Mouse (Mus musculus): ENCODE measurements around the gene C1ra.

DNA sequence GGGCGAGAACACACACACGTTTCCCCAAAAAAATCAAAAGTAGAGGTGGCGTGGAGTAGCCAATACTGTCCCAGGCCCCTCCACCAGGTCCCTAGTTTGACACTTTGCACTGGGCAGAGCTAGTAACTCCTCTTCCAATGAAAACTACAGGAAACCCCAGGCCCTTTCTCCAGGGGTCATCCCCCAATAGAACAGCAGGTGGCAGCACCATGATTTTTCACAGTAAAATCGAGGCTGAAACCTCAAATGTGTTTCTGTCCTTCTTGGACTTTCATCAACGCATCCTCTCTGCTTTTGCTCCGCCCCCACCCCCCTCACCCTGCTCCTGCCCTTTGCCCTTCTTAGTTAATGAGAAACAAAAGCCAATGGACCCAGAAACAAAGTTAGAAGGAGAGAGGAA lies 30.6 kb upstream of the C1ra start:
- TF ChIP-seq POLR2A (IDR thresholded peaks at IDR 0.05; ENCODE audit: insufficient read length, low read depth) (no peak), E2F4 (IDR thresholded peaks at IDR 0.05; ENCODE audit: insufficient read depth) (no peak), MYOG (IDR thresholded peaks at IDR 0.05; ENCODE audit: control insufficient read depth in 1 of 3, insufficient read depth in 1 of 3, insufficient read length in 2 of 3, low read depth in 2 of 3) (no peak), USF1 (IDR thresholded peaks at IDR 0.05; ENCODE audit: low read depth) (no peak), MAX (IDR thresholded peaks at IDR 0.05; ENCODE audit: low read depth) (no peak), POLR2AphosphoS2 (IDR thresholded peaks at IDR 0.05; ENCODE audit: insufficient read length, low read depth) (no peak), MYOD1 (IDR thresholded peaks at IDR 0.05; ENCODE audit: control insufficient read depth in 1 of 3, insufficient read length in 2 of 3, low read depth in 2 of 3) (no peak), CEBPB (IDR thresholded peaks at IDR 0.05; ENCODE audit: insufficient read depth, poor library complexity, severe bottlenecking) (no peak), TCF12 (IDR thresholded peaks at IDR 0.05; ENCODE audit: insufficient read depth, poor library complexity, severe bottlenecking) (no peak), SRF (IDR thresholded peaks at IDR 0.05; ENCODE audit: control insufficient read depth, insufficient read length, low read depth) (no peak), REST (IDR thresholded peaks at IDR 0.05; ENCODE audit: insufficient read depth, insufficient read length) (no peak)

Measured in myocyte (in vitro differentiated cells).